Mouse (Mus musculus): Measurements from ENCODE around the gene Gm49721. TPM values are rescaled to one million over a fixed set of nuclear protein-coding genes. Genes with fewer than 3 reads are reported as not detected.
"Not testable (repeated sequence)": the region's sequence is repeated elsewhere in the genome, so short reads cannot be mapped to it uniquely, and the experiment has no call there.

The Gm49721 gene
- polyA plus RNA-seq, 1 experiment = 1.2 TPM

DNA sequence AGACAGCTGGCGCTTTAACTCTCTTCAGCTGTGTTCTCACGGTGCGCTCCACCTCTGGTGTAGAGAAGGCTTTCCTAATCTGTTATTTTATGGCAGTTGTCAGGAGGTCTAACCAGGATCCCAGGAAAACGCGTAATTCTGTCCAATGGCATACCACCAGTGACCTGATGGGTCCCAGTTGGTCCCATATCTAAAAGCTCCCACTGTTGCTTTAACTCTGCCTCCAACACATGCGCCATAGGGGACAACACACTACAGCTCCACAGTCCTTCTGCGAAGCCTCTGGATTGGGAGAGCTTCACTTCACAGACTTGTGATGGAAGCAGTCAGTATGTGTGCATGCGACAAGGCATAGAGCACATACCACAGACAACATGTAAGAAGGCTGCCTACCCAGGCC, 1.4 kb downstream of the Gm49721 start:
- not testable (repeated sequence) for DNase-seq (ENCODE audit: low read depth)

GRCm38 (mm10) chr17:6986118-6986517, 7.4 kb downstream of the Gm49721 start:
- DNase-seq (ENCODE audit: low read depth) = not testable (repeated sequence)

GRCm38 (mm10) chr17:6995504-6995903, 16.8 kb downstream of the Gm49721 start:
- not testable (repeated sequence) for DNase-seq (ENCODE audit: low read depth)

- not testable (repeated sequence) for DNase-seq (ENCODE audit: low read depth)
Observed at GRCm38 (mm10) chr17:6996826-6997225, 18.1 kb downstream of the Gm49721 start.

- not testable (repeated sequence) for DNase-seq (ENCODE audit: low read depth)
Observed at GRCm38 (mm10) chr17:6997778-6998490, 19.2 kb downstream of the Gm49721 start.

GRCm38 (mm10) chr17:7001790-7002585, 23.3 kb downstream of the Gm49721 start:
- DNase-seq (ENCODE audit: low read depth) = not testable (repeated sequence)

- not testable (repeated sequence) for DNase-seq (ENCODE audit: low read depth)
Observed at GRCm38 (mm10) chr17:7003392-7003791, 24.7 kb downstream of the Gm49721 start.

GRCm38 (mm10) chr17:7005646-7006045, 26.9 kb downstream of the Gm49721 start:
- DNase-seq (ENCODE audit: low read depth) = not testable (repeated sequence)

GRCm38 (mm10) chr17:7008885-7009284, 30.2 kb downstream of the Gm49721 start:
- not testable (repeated sequence) for DNase-seq (ENCODE audit: low read depth)

GRCm38 (mm10) chr17:7009440-7009839, 30.7 kb downstream of the Gm49721 start:
- not testable (repeated sequence) for DNase-seq (ENCODE audit: low read depth)

DNA sequence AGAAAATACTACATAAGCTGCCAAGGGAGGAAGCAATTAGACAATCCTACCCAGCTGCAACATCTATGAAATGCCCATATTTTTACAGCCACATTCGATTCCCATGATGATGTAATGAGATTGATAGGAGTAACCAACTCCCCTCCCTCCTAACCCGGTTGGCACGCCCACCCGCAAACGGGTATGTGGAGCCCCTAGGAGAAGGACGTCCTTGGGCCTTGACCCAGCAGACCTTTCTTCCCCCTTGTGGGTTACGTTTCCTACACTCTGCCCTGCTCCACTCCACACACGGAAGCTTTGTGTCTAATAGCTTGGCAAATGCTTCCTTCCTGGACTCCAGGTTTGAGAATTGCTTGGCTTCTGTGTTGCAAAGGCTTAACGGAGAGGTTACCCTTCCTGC, 31.2 kb downstream of the Gm49721 start:
- peak; percentile 31 for DNase-seq (ENCODE audit: low read depth)

- DNase-seq (ENCODE audit: low read depth) = not testable (repeated sequence)
Observed at GRCm38 (mm10) chr17:7014190-7014589, 35.5 kb downstream of the Gm49721 start.

GRCm38 (mm10) chr17:7025257-7025656, 46.6 kb downstream of the Gm49721 start, which contains the start of gene Gm1604a:
Gm1604a (plus strand) TSS chr17:7025568.
- DNase-seq (ENCODE audit: low read depth) = not testable (repeated sequence)

- not testable (repeated sequence) for DNase-seq (ENCODE audit: low read depth)
Observed at GRCm38 (mm10) chr17:7025764-7026346, 47.2 kb downstream of the Gm49721 start.

DNA sequence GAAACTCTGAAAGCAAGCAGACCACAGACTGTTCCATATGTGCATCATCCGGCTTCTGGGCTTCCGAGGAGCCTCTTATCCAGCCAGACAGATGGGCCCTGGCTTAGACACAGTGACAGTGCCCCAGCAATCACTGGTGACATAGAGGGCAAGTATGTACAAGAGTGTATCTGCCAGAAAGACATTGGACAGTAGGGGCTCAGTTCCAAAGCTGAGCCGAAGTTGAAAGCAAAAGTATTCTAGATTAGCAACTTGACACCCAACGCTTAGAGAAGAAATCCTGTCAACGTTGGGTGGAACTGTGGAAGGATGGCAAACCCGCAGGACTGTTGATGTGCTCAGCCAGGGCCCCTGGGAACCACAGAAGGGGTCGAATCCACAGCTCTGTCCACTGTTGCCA, 51.5 kb downstream of the Gm49721 start:
- DNase-seq (ENCODE audit: low read depth) = not testable (repeated sequence)

- not testable (repeated sequence) for DNase-seq (ENCODE audit: low read depth)
Observed at GRCm38 (mm10) chr17:7030622-7031174, 52.0 kb downstream of the Gm49721 start.

DNA sequence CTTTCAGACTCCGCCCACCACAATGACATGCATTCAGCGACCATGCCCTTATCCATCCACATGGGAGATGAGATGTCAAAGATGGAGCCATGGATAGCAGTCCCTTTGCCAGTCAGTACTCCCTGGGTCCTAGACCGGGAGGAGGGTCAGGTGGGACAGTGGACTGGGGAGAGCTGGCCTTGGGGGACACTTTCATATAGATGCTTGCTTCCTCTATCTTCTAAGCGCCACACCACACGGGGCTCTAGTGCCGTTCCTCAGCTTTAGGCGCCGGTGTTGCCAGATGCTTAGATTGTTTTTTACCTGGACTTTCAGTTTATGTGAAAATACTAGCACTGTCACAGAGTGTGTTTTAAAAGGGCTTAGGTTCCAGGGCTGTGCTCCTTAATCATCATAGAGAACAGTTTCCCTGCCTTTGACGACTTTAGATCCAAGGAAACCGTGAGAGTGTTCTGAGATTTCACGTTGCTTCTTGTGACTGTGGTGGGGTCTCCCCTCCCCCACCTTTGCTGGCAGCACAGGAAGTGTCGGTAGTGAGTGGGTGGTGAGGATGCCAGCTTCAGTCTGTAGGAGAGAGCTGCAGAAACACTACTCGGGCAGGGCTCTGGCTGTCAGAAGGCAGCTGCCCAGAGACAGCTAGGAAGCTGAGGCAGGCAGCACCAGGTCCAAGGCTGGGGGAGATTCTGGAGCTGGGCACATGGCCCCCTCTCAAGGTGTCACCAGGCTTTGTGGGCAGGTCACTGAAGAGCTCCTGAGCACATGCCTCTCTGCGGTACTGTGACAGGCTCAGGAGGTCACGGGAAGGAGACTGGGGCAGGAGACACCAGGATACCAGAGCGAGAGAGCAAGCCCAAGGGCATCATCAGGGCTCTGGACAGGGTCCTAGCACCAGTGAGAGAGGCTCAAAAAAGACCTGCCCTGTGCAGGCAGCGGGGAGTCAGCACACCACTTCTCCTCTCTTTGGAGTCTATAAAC, 54.8 kb downstream of the Gm49721 start:
- DNase-seq (ENCODE audit: low read depth) = not testable (repeated sequence)

DNA sequence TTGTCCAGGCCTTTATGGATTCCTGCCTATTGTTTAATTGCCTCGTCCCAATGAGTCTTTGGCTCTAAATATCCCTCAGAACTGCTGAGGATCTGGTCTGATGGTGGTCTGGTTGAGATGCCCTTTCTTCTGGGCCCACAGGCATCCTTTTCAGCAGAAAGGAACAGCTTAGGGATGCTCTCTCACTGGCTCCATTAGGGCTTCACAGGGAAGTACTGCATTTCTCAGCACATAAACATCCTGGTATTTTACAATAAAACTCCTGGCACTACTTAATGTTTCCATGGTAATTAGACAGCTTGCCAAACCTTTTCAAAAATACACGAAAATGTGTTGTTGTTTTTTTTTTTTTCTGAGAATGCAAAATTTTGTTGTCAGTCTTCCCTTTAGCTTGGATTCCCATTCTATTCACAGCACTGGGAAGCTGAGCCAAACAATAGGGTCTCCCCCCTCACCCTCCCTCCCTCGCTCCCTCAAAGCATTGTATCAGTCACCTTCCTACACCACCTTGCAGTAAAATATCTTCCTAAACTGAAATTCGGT, 90.4 kb downstream of the Gm49721 start:
- DNase-seq (ENCODE audit: low read depth) = not testable (repeated sequence)

GRCm38 (mm10) chr17:7069561-7070240, 91.0 kb downstream of the Gm49721 start:
- DNase-seq (ENCODE audit: low read depth) = not testable (repeated sequence)

GRCm38 (mm10) chr17:7074494-7074893, 95.8 kb downstream of the Gm49721 start:
- not testable (repeated sequence) for DNase-seq (ENCODE audit: low read depth)

All from gonadal fat pad, adult 2 months (tissue).